ENCODE assay signal across 8 mouse cellular contexts in the genomic region with DNA sequence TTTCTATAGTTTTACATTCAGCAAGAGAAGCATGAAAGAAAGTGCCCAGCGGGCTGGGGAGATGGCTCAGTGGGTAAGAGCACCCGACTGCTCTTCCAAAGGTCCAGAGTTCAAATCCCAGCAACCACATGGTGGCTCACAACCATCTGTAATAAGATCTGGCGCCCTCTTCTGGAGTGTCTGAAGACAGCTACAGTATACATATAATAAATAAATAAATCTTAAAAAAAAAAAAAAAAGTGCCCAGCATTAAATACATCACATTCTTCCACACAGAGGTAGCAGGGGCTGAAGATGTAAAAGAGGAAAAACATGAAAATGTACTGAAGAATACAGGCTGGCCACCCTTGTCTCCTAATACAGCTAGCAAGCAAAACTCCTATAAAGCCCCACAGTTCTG. TPM values are rescaled to one million over a fixed set of nuclear protein-coding genes. Genes with fewer than 3 reads are reported as not detected.
DNase-seq lines count a peak whose midpoint lies in the region; ATAC-seq and TF ChIP-seq lines count a peak whose summit lies in the region.
"Not testable (repeated sequence)": the region's sequence is repeated elsewhere in the genome, so short reads cannot be mapped to it uniquely, and the experiment has no call there.
"Had no signal": no experiment of that assay in that cellular context is flagged by ENCODE, and none has a peak within 500 bp of the region (broad histone marks: within the 10 kb centered on the region; RNA-seq: fewer than 3 reads in every experiment).

No protein-coding gene starts in this region.

- H3K79me2 ChIP-seq in MEL (ENCODE audit: control insufficient read depth, insufficient read depth, low read length, poor library complexity) = peaks cover 56% of the 10 kb centered on the region
- H3K79me2 ChIP-seq in heart, adult 2 months (replicated peaks; ENCODE audit: control insufficient read depth, insufficient read depth, low read length) = not testable (repeated sequence)

- not testable (repeated sequence) for H3K4me3 ChIP-seq in MEL (ENCODE audit: control insufficient read depth in 1 of 2, insufficient read depth in 1 of 2, low read depth in 2 of 2, low read length in 2 of 2); heart, adult 2 months; kidney, adult 2 months (ENCODE audit: insufficient read depth, low read depth, low read length); left cerebral cortex, adult 2 months; lung, embryonic 14.5 days (ENCODE audit: low read depth, low read length); stomach, postnatal 0 days (ENCODE audit: low read depth, low read length)

- 89% methylated on average over 3 of the region's 3 CpGs for WGBS in heart, adult 2 months
- WGBS in kidney, adult 2 months = 82% methylated on average over 3 of the region's 3 CpGs
- 88% methylated on average over 3 of the region's 3 CpGs for WGBS in lung, embryonic 14.5 days
- WGBS in stomach, postnatal 0 days = 81% methylated on average over 3 of the region's 3 CpGs

- not testable (repeated sequence) for ATAC-seq in lung, embryonic 14.5 days (ENCODE audit: insufficient read depth); stomach, postnatal 0 days (ENCODE audit: low FRiP score, low TSS enrichment)

- not testable (repeated sequence) for TF ChIP-seq POLR2A in MEL (IDR thresholded peaks at IDR 0.05; ENCODE audit: control insufficient read depth in 1 of 2, insufficient read depth in 1 of 2, low read depth in 1 of 2, low read length in 2 of 2, poor library complexity in 1 of 2); heart, adult 2 months (IDR thresholded peaks at IDR 0.05; ENCODE audit: insufficient read depth, low read depth, low read length); kidney, adult 2 months (IDR thresholded peaks at IDR 0.05; ENCODE audit: low read depth, low read length)

- not testable (repeated sequence) for H3K9ac ChIP-seq in MEL (ENCODE audit: control insufficient read depth, low read depth, low read length, poor library complexity, severe bottlenecking); heart, adult 2 months (ENCODE audit: low read depth, low read length); lung, embryonic 14.5 days; stomach, postnatal 0 days (ENCODE audit: low read length)

- H3K27me3 ChIP-seq in MEL (ENCODE audit: control insufficient read depth in 1 of 2, insufficient read depth in 2 of 2, low read length in 2 of 2); heart, adult 2 months (ENCODE audit: control insufficient read depth, insufficient read depth, low read length); kidney, adult 2 months (replicated peaks; ENCODE audit: control insufficient read depth, insufficient read depth, low read length); lung, embryonic 14.5 days (ENCODE audit: insufficient read depth, low read length); stomach, postnatal 0 days (ENCODE audit: control insufficient read depth, insufficient read depth, low read length): not testable (repeated sequence)

- not testable (repeated sequence) for H3K9me3 ChIP-seq in MEL (replicated peaks; ENCODE audit: insufficient read depth, low read length); lung, embryonic 14.5 days (ENCODE audit: low read depth, low read length); stomach, postnatal 0 days (ENCODE audit: control insufficient read depth, low read length)

- not testable (repeated sequence) for TF ChIP-seq EP300 in MEL (IDR thresholded peaks at IDR 0.05; ENCODE audit: low read depth in 1 of 2, low read length in 2 of 2); heart, adult 2 months (IDR thresholded peaks at IDR 0.05; ENCODE audit: insufficient read depth, low read depth, low read length); stomach, postnatal 0 days (optimal IDR thresholded peaks at IDR 0.05)

- DNase-seq in MEL (ENCODE audit: low read depth, low spot score); heart, adult 2 months; kidney, adult 2 months; left cerebral cortex, adult 2 months (ENCODE audit: extremely low spot score in 1 of 2, low spot score in 2 of 2); lung, embryonic 14.5 days; stomach, postnatal 0 days (ENCODE audit: low spot score): not testable (repeated sequence)

- intact Hi-C loops in heart, adult 2 months (cut with DNase I); left cerebral cortex, adult 2 months (cut with DNase I): not testable (repeated sequence)

- peak; percentile 12 for TF ChIP-seq RAD21 in MEL (IDR thresholded peaks at IDR 0.05; ENCODE audit: low read depth, low read length)

- TF ChIP-seq CTCF in MEL (IDR thresholded peaks at IDR 0.05 in 2 of 3, conservative IDR thresholded peaks at IDR 0.05 in 1 of 3; ENCODE audit: control insufficient read depth in 1 of 3, insufficient read depth in 1 of 3, low read depth in 2 of 3, low read length in 3 of 3, poor library complexity in 1 of 3, severe bottlenecking in 1 of 3) = peak in 2 of 3 experiments; percentile 23 to 27; a peak in 1 of 6 replicates
- peak; percentile 33 for TF ChIP-seq CTCF in heart, adult 2 months (IDR thresholded peaks at IDR 0.05)
- TF ChIP-seq CTCF in kidney, adult 2 months (conservative IDR thresholded peaks at IDR 0.05; ENCODE audit: insufficient read depth, insufficient read length, low read depth, low read length) = 0 out of 2 replicates have a peak, but pooled peaks have one; percentile 4
- peak; percentile 24 for TF ChIP-seq CTCF in left cerebral cortex, adult 2 months (IDR thresholded peaks at IDR 0.05)
- 0 out of 2 replicates have a peak, but pooled peaks have one; percentile 6 for TF ChIP-seq CTCF in lung, embryonic 14.5 days (IDR thresholded peaks at IDR 0.05; ENCODE audit: low read depth)
- TF ChIP-seq CTCF in stomach, postnatal 0 days (IDR thresholded peaks at IDR 0.05; ENCODE audit: low read depth) = peak; percentile 42

- H3K27ac ChIP-seq in MEL (ENCODE audit: control insufficient read depth, low read depth, low read length); heart, adult 2 months; kidney, adult 2 months (ENCODE audit: insufficient read depth, low read depth, low read length); left cerebral cortex, adult 2 months; lung, embryonic 14.5 days (ENCODE audit: low read depth); stomach, postnatal 0 days (replicated peaks): not testable (repeated sequence)

- H3K4me1 ChIP-seq in MEL (ENCODE audit: control insufficient read depth in 1 of 2, insufficient read depth in 2 of 2, low read length in 2 of 2) = peaks cover 8 to 10% of the 10 kb centered on the region in 2 experiments; a peak in 3 of 4 replicates
- peaks cover 11% of the 10 kb centered on the region for H3K4me1 ChIP-seq in heart, adult 2 months (ENCODE audit: control insufficient read depth, insufficient read depth, low read length)
- not testable (repeated sequence) for H3K4me1 ChIP-seq in kidney, adult 2 months (ENCODE audit: control insufficient read depth, insufficient read depth, low read length); lung, embryonic 14.5 days (ENCODE audit: insufficient read depth); stomach, postnatal 0 days (replicated peaks; ENCODE audit: control insufficient read depth, insufficient read depth)

- peaks cover 13 to 37% of the 10 kb centered on the region in 2 experiments for H3K36me3 ChIP-seq in MEL (ENCODE audit: control insufficient read depth in 1 of 2, insufficient read depth in 2 of 2, low read length in 2 of 2)
- peaks cover 17% of the 10 kb centered on the region for H3K36me3 ChIP-seq in heart, adult 2 months (ENCODE audit: control insufficient read depth, insufficient read depth, low read length)
- not testable (repeated sequence) for H3K36me3 ChIP-seq in kidney, adult 2 months (ENCODE audit: control insufficient read depth, insufficient read depth, low read length); stomach, postnatal 0 days (ENCODE audit: control insufficient read depth, insufficient read depth, low read length)
- peaks cover 30% of the 10 kb centered on the region for H3K36me3 ChIP-seq in lung, embryonic 14.5 days (ENCODE audit: insufficient read depth)

- not testable (repeated sequence) for H3K4me2 ChIP-seq in lung, embryonic 14.5 days; stomach, postnatal 0 days (replicated peaks; ENCODE audit: low read depth)

TF ChIP-seq in MEL, 35 proteins besides CTCF, POLR2A, EP300 and RAD21:
- TF ChIP-seq ZNF384 (IDR thresholded peaks at IDR 0.05; ENCODE audit: low read depth, low read length) (peak; percentile 81), SMC3 (IDR thresholded peaks at IDR 0.05; ENCODE audit: low read depth, low read length) (0 out of 2 replicates have a peak, but pooled peaks have one; percentile 2)

RNA-seq across cellular contexts. Expression of gene Wdr45b, which starts 5.5 kb away (rescaled TPM):
- 41.5 and 41.9 TPM in 2 replicates for total RNA-seq in MEL (2012; rRNA removed)
- polyA plus RNA-seq in MEL (2012; ENCODE audit: insufficient read depth in 1 of 2, insufficient read length in 2 of 2, low read depth in 1 of 2, low replicate concordance in 2 of 2, missing spikeins in 1 of 2) = 10 to 100 TPM in 1 of 2 experiments, not detected in 1; 39.3 TPM
- total RNA-seq in heart, adult 2 months (2021) = 10 to 100 TPM; 34.4 to 36.8 TPM
- 36.9 and 57.6 TPM in 2 replicates for polyA plus RNA-seq in heart, adult 2 months (2012; rRNA removed)
- 54.5 and 59.4 TPM in 2 replicates for polyA plus RNA-seq in kidney, adult 2 months (2012; rRNA removed)
- total RNA-seq in left cerebral cortex, adult 2 months (2021) = 10 to 100 TPM; 62.1 to 70.9 TPM
- 110 and 111 TPM in 2 replicates for polyA plus RNA-seq in lung, embryonic 14.5 days (2014; fragmentation: Nextera tagmentation; extraction: Ambion mirVana)
- 48.7 and 53.2 TPM in 2 replicates for polyA plus RNA-seq in stomach, postnatal 0 days (2015; fragmentation: Nextera tagmentation; extraction: Ambion mirVana)

RNA-seq across cellular contexts. Expression of gene Rab40b, which starts 39.3 kb away (rescaled TPM):
- total RNA-seq in MEL (2012; rRNA removed) = 0.23 and 0.39 TPM in 2 replicates
- polyA plus RNA-seq in MEL (2012; ENCODE audit: insufficient read depth in 1 of 2, insufficient read length in 2 of 2, low read depth in 1 of 2, low replicate concordance in 2 of 2, missing spikeins in 1 of 2) = not detected
- 1 to 10 TPM in 1 of 2 experiments, under 1 TPM in 1; 0.91 to 1.5 TPM for total RNA-seq in heart, adult 2 months (2021)
- polyA plus RNA-seq in heart, adult 2 months (2012; rRNA removed) = 2.0 and 2.8 TPM in 2 replicates
- 1.8 and 2.5 TPM in 2 replicates for polyA plus RNA-seq in kidney, adult 2 months (2012; rRNA removed)
- 10 to 100 TPM; 43.5 to 53.4 TPM for total RNA-seq in left cerebral cortex, adult 2 months (2021)
- 3.0 and 4.7 TPM in 2 replicates for polyA plus RNA-seq in lung, embryonic 14.5 days (2014; fragmentation: Nextera tagmentation; extraction: Ambion mirVana)
- 5.5 and 6.1 TPM in 2 replicates for polyA plus RNA-seq in stomach, postnatal 0 days (2015; fragmentation: Nextera tagmentation; extraction: Ambion mirVana)
- total RNA-seq: G1E had no signal
- polyA plus RNA-seq: CD4-positive, CD25-positive, alpha-beta regulatory T cell, adult 4 months; G1E had no signal
